Mouse (Mus musculus) G1E (cell line): ENCODE results near the gene Trim23. TPM values are rescaled to one million over a fixed set of nuclear protein-coding genes. Genes with fewer than 3 reads are reported as not detected.
"Not testable (repeated sequence)": the region's sequence is repeated elsewhere in the genome, so short reads cannot be mapped to it uniquely, and the experiment has no call there.

Experiments used
- ATAC-seq: 2 replicates; pipeline ENCODE4 v1.8.0; 2016; ENCODE audit warnings: mild to moderate bottlenecking; ENCODE audit not compliant: insufficient number of reproducible peaks, poor library complexity, low FRiP score, severe bottlenecking; ENCODE audit errors: extremely low read depth
- DNase-seq: peaks from one replicate; pipeline ENCODE4 v3.0.0; 2012; ENCODE audit warnings: low spot score
- H3K27me3 ChIP-seq: 2 replicates; pipeline ENCODE4 v1.6.1; 2012; ENCODE audit warnings: mild to moderate bottlenecking, low read length, inconsistent platforms; ENCODE audit not compliant: insufficient read depth
- H3K36me3 ChIP-seq: replicated peaks from 2 replicates; pipeline ENCODE3; 2012; ENCODE audit warnings: mild to moderate bottlenecking, inconsistent platforms
- H3K4me1 ChIP-seq: 2 replicates; pipeline ENCODE4 v1.6.1; 2012; ENCODE audit warnings: low read depth, low read length, inconsistent platforms, mixed read lengths; ENCODE audit not compliant: insufficient read depth
- H3K4me3 ChIP-seq: 2 replicates; pipeline ENCODE4 v1.5.1; 2012; ENCODE audit warnings: low read depth, mild to moderate bottlenecking, inconsistent platforms, low read length, moderate library complexity, mixed read lengths
- H3K9me3 ChIP-seq: replicated peaks from 2 replicates; pipeline ENCODE4 v1.6.1; 2012; ENCODE audit warnings: inconsistent platforms
- CTCF ChIP-seq: IDR thresholded peaks from 2 replicates; pipeline ENCODE4 v1.5.1; 2012; ENCODE audit warnings: low read depth, low read length, inconsistent platforms, mixed read lengths
- GATA1 ChIP-seq: IDR thresholded peaks from 2 replicates; pipeline ENCODE4 v1.6.1; 2012; ENCODE audit warnings: borderline replicate concordance, low read length, inconsistent platforms, mixed read lengths
- GATA2 ChIP-seq: IDR thresholded peaks from 2 replicates; pipeline ENCODE4 v1.6.1; 2012; ENCODE audit warnings: low read depth, low read length, inconsistent platforms, borderline replicate concordance
- POLR2AphosphoS5 ChIP-seq: IDR thresholded peaks from 2 replicates; pipeline ENCODE4 v1.6.1; 2012; ENCODE audit warnings: low read depth, low read length, inconsistent platforms; ENCODE audit not compliant: insufficient replicate concordance
- TAL1 ChIP-seq: conservative IDR thresholded peaks from 2 replicates; pipeline ENCODE4 v1.6.1; 2012; ENCODE audit warnings: low read depth, low read length, inconsistent platforms, mixed read lengths
- polyA plus RNA-seq: library from polyadenylated mRNA; stranded (reverse); fragments of >175 nt; gene quantifications from 2 replicates; pipeline ENCODE4 v1.2.3, GENCODE M21; 2012
- total RNA-seq, 2 experiments: library from RNA; stranded (forward) in 1 of 2; stranded (reverse) in 1 of 2; fragments of 200-1000 nt in 1 of 2; fragments of >200 nt in 1 of 2; fragmentation: Nextera tagmentation in 1 of 2; gene quantifications; 2 replicates each; pipeline ENCODE4 v1.2.3; 2014 to 2017

Gene Trim23
- total and polyA plus RNA-seq, 3 experiments, result 1.3 to 29.6 (median 19.6) TPM

GRCm38 (mm10) chr13:104179176-104179888, 735 bp downstream of the Trim23 start:
- ATAC-seq, result no peak
- H3K27me3 ChIP-seq, result no peaks in the 10 kb centered on the region

GRCm38 (mm10) chr13:104187357-104187756, 8.8 kb downstream of the Trim23 start:
- DNase-seq (no peak), ATAC-seq (no peak)
- TF ChIP-seq CTCF (no peak), POLR2AphosphoS5 (no peak), GATA1 (no peak), TAL1 (no peak), GATA2 (no peak)
- H3K36me3 ChIP-seq, result peaks cover 49% of the 10 kb centered on the region
- H3K4me1 ChIP-seq, result no peaks in the 10 kb centered on the region
- no peaks in the 10 kb centered on the region for H3K9me3 ChIP-seq
- no peaks in the 10 kb centered on the region for H3K27me3 ChIP-seq
- H3K4me3 ChIP-seq, result no peak overlapping the region

More at GRCm38 (mm10) chr13:104179176-104179888, 735 bp downstream of the Trim23 start:
- TF ChIP-seq TAL1, result no peak
- no peak for TF ChIP-seq POLR2AphosphoS5
- no peak for TF ChIP-seq GATA2
- Histone ChIP-seq H3K9me3 (no peaks in the 10 kb centered on the region), H3K4me1 (peaks cover 10% of the 10 kb centered on the region), H3K4me3 (peak overlapping the region; percentile 98), H3K36me3 (peaks cover 34% of the 10 kb centered on the region)
- no peak for DNase-seq

GRCm38 (mm10) chr13:104195891-104196290, 17.3 kb downstream of the Trim23 start:
- DNase-seq, H3K4me3 ChIP-seq: not testable (repeated sequence)

DNA sequence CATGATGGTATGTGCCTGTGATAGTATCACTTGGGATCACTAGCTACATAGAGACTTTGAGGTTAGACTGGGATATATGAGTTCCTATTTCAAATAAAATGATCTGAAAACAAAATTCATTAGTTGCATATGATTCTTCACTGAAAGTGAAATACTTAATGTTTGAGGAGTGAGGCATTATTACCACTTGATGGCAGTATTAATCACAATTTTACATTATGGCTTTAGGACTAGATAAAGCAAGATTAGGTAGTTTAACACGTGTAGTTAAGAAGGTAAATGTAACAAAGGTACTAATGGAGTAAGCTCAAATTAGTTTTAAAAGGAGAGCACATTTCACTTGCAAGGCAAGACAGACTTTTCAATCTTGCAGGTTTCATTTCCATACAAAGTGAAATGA, 25.7 kb downstream of the Trim23 start:
- no peaks in the 10 kb centered on the region for H3K27me3 ChIP-seq
- H3K4me1 ChIP-seq, result no peaks in the 10 kb centered on the region
- ATAC-seq (no peak), DNase-seq (no peak)
- no peaks in the 10 kb centered on the region for H3K9me3 ChIP-seq
- peaks cover 56% of the 10 kb centered on the region for H3K36me3 ChIP-seq
- H3K4me3 ChIP-seq, result no peak overlapping the region
- no peak for TF ChIP-seq CTCF
- no peak for TF ChIP-seq TAL1
- TF ChIP-seq GATA2, result no peak
- no peak for TF ChIP-seq POLR2AphosphoS5
- TF ChIP-seq GATA1, result no peak

More at GRCm38 (mm10) chr13:104195891-104196290, 17.3 kb downstream of the Trim23 start:
- not testable (repeated sequence) for H3K4me1 ChIP-seq, ATAC-seq, H3K9me3 ChIP-seq, H3K27me3 ChIP-seq
- peaks cover 39% of the 10 kb centered on the region for H3K36me3 ChIP-seq

DNA sequence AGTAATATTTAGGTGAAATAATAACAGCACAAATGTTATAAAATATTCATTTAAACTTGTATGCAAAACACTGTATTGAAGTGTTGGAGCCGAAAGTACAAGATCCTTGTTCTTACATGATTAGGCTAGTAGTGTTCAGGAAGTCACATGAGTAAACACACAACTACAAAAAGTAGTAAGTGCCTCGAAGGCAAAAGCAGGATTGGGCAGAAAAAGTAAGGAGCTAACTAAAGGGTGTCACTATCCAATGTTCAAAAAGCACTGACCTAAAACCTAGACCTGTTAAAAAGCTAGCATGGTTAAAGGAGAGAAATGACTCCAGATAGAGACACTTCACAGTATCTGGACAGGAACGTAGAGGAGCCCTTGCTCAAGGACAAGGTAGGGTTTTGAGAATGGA, 48.9 kb downstream of the Trim23 start:
- no peaks in the 10 kb centered on the region for H3K27me3 ChIP-seq
- ATAC-seq, result no peak
- peaks cover 17% of the 10 kb centered on the region for H3K36me3 ChIP-seq
- DNase-seq, result no peak
- peak overlapping the region; percentile 83 for H3K4me3 ChIP-seq
- H3K9me3 ChIP-seq, result no peaks in the 10 kb centered on the region
- TF ChIP-seq CTCF (no peak), GATA2 (no peak), POLR2AphosphoS5 (no peak), GATA1 (no peak), TAL1 (no peak)
- H3K4me1 ChIP-seq, result peaks cover 9% of the 10 kb centered on the region

- H3K9me3 ChIP-seq, result no peaks in the 10 kb centered on the region
- TF ChIP-seq GATA1 (no peak), TAL1 (no peak), GATA2 (no peak), CTCF (no peak), POLR2AphosphoS5 (no peak)
- H3K4me1 ChIP-seq, result peaks cover 9% of the 10 kb centered on the region
- H3K36me3 ChIP-seq, result peaks cover 18% of the 10 kb centered on the region
- H3K27me3 ChIP-seq, result no peaks in the 10 kb centered on the region
- ATAC-seq, result peak; percentile 94
- peak; percentile 70 for DNase-seq
- H3K4me3 ChIP-seq, result peak within 1 kb of the TSS; percentile 83
Observed at GRCm38 (mm10) chr13:104228384-104229066, 49.9 kb downstream of the Trim23 start, which contains the start of the genes Cenpk and Ppwd1. Cenpk (plus strand) TSS chr13:104228611. Ppwd1 (minus strand) TSS chr13:104228843.
